Mouse (Mus musculus): ENCODE data around the gene 5430427O19Rik. TPM values are rescaled to one million over a fixed set of nuclear protein-coding genes. Genes with fewer than 3 reads are reported as not detected.

The 5430427O19Rik gene
- 0.50 TPM for polyA plus RNA-seq (2014; fragmentation: Illumina TruSeq; extraction: RNeasy Lipid Tissue Mini Kit (QIAGEN cat#74804); ENCODE audit: low read depth, low replicate concordance)

GRCm38 (mm10) chrX:85869914-85870483 lies at the start of gene 5430427O19Rik:
Gene 5430427O19Rik (plus strand): TSS chrX:85870354.

Other genes starting within 250 kb of the 5430427O19Rik start
- 132 TPM for gene Gk, start 93.5 kb upstream of the 5430427O19Rik start, polyA plus RNA-seq (2014; fragmentation: Illumina TruSeq; extraction: RNeasy Lipid Tissue Mini Kit (QIAGEN cat#74804); ENCODE audit: low read depth, low replicate concordance)
- gene Samt3, start 173.8 kb downstream of the 5430427O19Rik start, polyA plus RNA-seq (2014; fragmentation: Illumina TruSeq; extraction: RNeasy Lipid Tissue Mini Kit (QIAGEN cat#74804); ENCODE audit: low read depth, low replicate concordance): not detected